Mouse (Mus musculus): ENCODE measurements around the gene Meox1. TPM values are rescaled to one million over a fixed set of nuclear protein-coding genes. Genes with fewer than 3 reads are reported as not detected.

The Meox1 gene
- not detected in 2 replicates for total RNA-seq (2014; fragmentation: Nextera tagmentation)
- total RNA-seq (2017), result not detected in 2 replicates
- not detected in 2 replicates for polyA plus RNA-seq (2012)

- Histone ChIP-seq H3K9me3 (replicated peaks) (no peaks in the 10 kb centered on the region), H3K4me3 (ENCODE audit: low read depth, low read length) (no peak within 1 kb of the TSS), H3K4me1 (ENCODE audit: insufficient read depth, low read depth, low read length) (no peaks in the 10 kb centered on the region), H3K36me3 (replicated peaks) (no peaks in the 10 kb centered on the region), H3K27me3 (ENCODE audit: insufficient read depth, low read length) (peaks cover 42% of the 10 kb centered on the region)
- TF ChIP-seq GATA1 (IDR thresholded peaks at IDR 0.05; ENCODE audit: borderline replicate concordance, low read length) (no peak), TAL1 (conservative IDR thresholded peaks at IDR 0.05; ENCODE audit: low read depth, low read length) (no peak), POLR2AphosphoS5 (IDR thresholded peaks at IDR 0.05; ENCODE audit: insufficient replicate concordance, low read depth, low read length) (no peak), CTCF (IDR thresholded peaks at IDR 0.05; ENCODE audit: low read depth, low read length) (no peak), GATA2 (IDR thresholded peaks at IDR 0.05; ENCODE audit: borderline replicate concordance, low read depth, low read length) (no peak)
- ATAC-seq (ENCODE audit: extremely low read depth, insufficient number of reproducible peaks, low FRiP score, poor library complexity, severe bottlenecking) (no peak), DNase-seq (ENCODE audit: low spot score) (no peak)
Observed at GRCm38 (mm10) chr11:101894204-101894603, at the start of gene Meox1. Gene Meox1 (minus strand): TSS chr11:101894374.

GRCm38 (mm10) chr11:101943055-101943454 is 48.9 kb upstream of the Meox1 start:
- no peaks in the 10 kb centered on the region; the same call in 1 of the 2 replicates for H3K9me3 ChIP-seq (replicated peaks)
- ATAC-seq (ENCODE audit: extremely low read depth, insufficient number of reproducible peaks, low FRiP score, poor library complexity, severe bottlenecking), result no peak
- H3K4me3 ChIP-seq (ENCODE audit: low read depth, low read length), result no peak overlapping the region
- DNase-seq (ENCODE audit: low spot score), result no peak
- no peaks in the 10 kb centered on the region for H3K4me1 ChIP-seq (ENCODE audit: insufficient read depth, low read depth, low read length)
- TF ChIP-seq GATA2 (IDR thresholded peaks at IDR 0.05; ENCODE audit: borderline replicate concordance, low read depth, low read length), result no peak
- TF ChIP-seq GATA1 (IDR thresholded peaks at IDR 0.05; ENCODE audit: borderline replicate concordance, low read length), result no peak
- no peaks in the 10 kb centered on the region for H3K36me3 ChIP-seq (replicated peaks)
- H3K27me3 ChIP-seq (ENCODE audit: insufficient read depth, low read length), result peaks cover 24% of the 10 kb centered on the region

GRCm38 (mm10) chr11:101937108-101937507 is 42.9 kb upstream of the Meox1 start:
- no peak for ATAC-seq (ENCODE audit: extremely low read depth, insufficient number of reproducible peaks, low FRiP score, poor library complexity, severe bottlenecking)
- DNase-seq (ENCODE audit: low spot score), result no peak
- Histone ChIP-seq H3K27me3 (ENCODE audit: insufficient read depth, low read length) (peaks cover 29% of the 10 kb centered on the region), H3K4me1 (ENCODE audit: insufficient read depth, low read depth, low read length) (no peaks in the 10 kb centered on the region), H3K36me3 (replicated peaks) (no peaks in the 10 kb centered on the region), H3K9me3 (replicated peaks) (no peaks in the 10 kb centered on the region), H3K4me3 (ENCODE audit: low read depth, low read length) (no peak overlapping the region)
- no peak for TF ChIP-seq POLR2AphosphoS5 (IDR thresholded peaks at IDR 0.05; ENCODE audit: insufficient replicate concordance, low read depth, low read length)
- no peak for TF ChIP-seq GATA1 (IDR thresholded peaks at IDR 0.05; ENCODE audit: borderline replicate concordance, low read length)
- TF ChIP-seq TAL1 (conservative IDR thresholded peaks at IDR 0.05; ENCODE audit: low read depth, low read length), result no peak
- TF ChIP-seq CTCF (IDR thresholded peaks at IDR 0.05; ENCODE audit: low read depth, low read length), result no peak
- TF ChIP-seq GATA2 (IDR thresholded peaks at IDR 0.05; ENCODE audit: borderline replicate concordance, low read depth, low read length), result no peak

GRCm38 (mm10) chr11:101936421-101936820 is 42.2 kb upstream of the Meox1 start:
- DNase-seq (ENCODE audit: low spot score) (no peak), ATAC-seq (ENCODE audit: extremely low read depth, insufficient number of reproducible peaks, low FRiP score, poor library complexity, severe bottlenecking) (no peak)
- Histone ChIP-seq H3K4me1 (ENCODE audit: insufficient read depth, low read depth, low read length) (no peaks in the 10 kb centered on the region), H3K9me3 (replicated peaks) (no peaks in the 10 kb centered on the region), H3K36me3 (replicated peaks) (no peaks in the 10 kb centered on the region), H3K4me3 (ENCODE audit: low read depth, low read length) (no peak overlapping the region), H3K27me3 (ENCODE audit: insufficient read depth, low read length) (peaks cover 29% of the 10 kb centered on the region)
- TF ChIP-seq CTCF (IDR thresholded peaks at IDR 0.05; ENCODE audit: low read depth, low read length), result no peak
- TF ChIP-seq POLR2AphosphoS5 (IDR thresholded peaks at IDR 0.05; ENCODE audit: insufficient replicate concordance, low read depth, low read length), result no peak
- TF ChIP-seq GATA2 (IDR thresholded peaks at IDR 0.05; ENCODE audit: borderline replicate concordance, low read depth, low read length), result no peak
- no peak for TF ChIP-seq GATA1 (IDR thresholded peaks at IDR 0.05; ENCODE audit: borderline replicate concordance, low read length)
- TF ChIP-seq TAL1 (conservative IDR thresholded peaks at IDR 0.05; ENCODE audit: low read depth, low read length), result no peak

- H3K27me3 ChIP-seq (ENCODE audit: insufficient read depth, low read length), result peaks cover 29% of the 10 kb centered on the region
- no peaks in the 10 kb centered on the region for H3K36me3 ChIP-seq (replicated peaks)
- ATAC-seq (ENCODE audit: extremely low read depth, insufficient number of reproducible peaks, low FRiP score, poor library complexity, severe bottlenecking) (no peak), DNase-seq (ENCODE audit: low spot score) (no peak)
- no peak for TF ChIP-seq POLR2AphosphoS5 (IDR thresholded peaks at IDR 0.05; ENCODE audit: insufficient replicate concordance, low read depth, low read length)
- TF ChIP-seq GATA2 (IDR thresholded peaks at IDR 0.05; ENCODE audit: borderline replicate concordance, low read depth, low read length), result no peak
- TF ChIP-seq GATA1 (IDR thresholded peaks at IDR 0.05; ENCODE audit: borderline replicate concordance, low read length), result no peak
- no peak for TF ChIP-seq TAL1 (conservative IDR thresholded peaks at IDR 0.05; ENCODE audit: low read depth, low read length)
- TF ChIP-seq CTCF (IDR thresholded peaks at IDR 0.05; ENCODE audit: low read depth, low read length), result no peak
- H3K4me1 ChIP-seq (ENCODE audit: insufficient read depth, low read depth, low read length), result no peaks in the 10 kb centered on the region
- H3K9me3 ChIP-seq (replicated peaks), result no peaks in the 10 kb centered on the region
- no peak overlapping the region for H3K4me3 ChIP-seq (ENCODE audit: low read depth, low read length)
Observed at GRCm38 (mm10) chr11:101935743-101936142, 41.6 kb upstream of the Meox1 start.

- Histone ChIP-seq H3K36me3 (replicated peaks) (no peaks in the 10 kb centered on the region), H3K4me1 (ENCODE audit: insufficient read depth, low read depth, low read length) (no peaks in the 10 kb centered on the region), H3K9me3 (replicated peaks) (no peaks in the 10 kb centered on the region), H3K27me3 (ENCODE audit: insufficient read depth, low read length) (peaks cover 14% of the 10 kb centered on the region), H3K4me3 (ENCODE audit: low read depth, low read length) (no peak overlapping the region)
- DNase-seq (ENCODE audit: low spot score) (no peak), ATAC-seq (ENCODE audit: extremely low read depth, insufficient number of reproducible peaks, low FRiP score, poor library complexity, severe bottlenecking) (no peak)
- TF ChIP-seq POLR2AphosphoS5 (IDR thresholded peaks at IDR 0.05; ENCODE audit: insufficient replicate concordance, low read depth, low read length) (no peak), GATA1 (IDR thresholded peaks at IDR 0.05; ENCODE audit: borderline replicate concordance, low read length) (no peak), CTCF (IDR thresholded peaks at IDR 0.05; ENCODE audit: low read depth, low read length) (no peak)
Observed at GRCm38 (mm10) chr11:101931978-101932377, 37.8 kb upstream of the Meox1 start.
